Comparison of ENCODE assay signal across 19 mouse cellular contexts in genomic region chr11:17764146-17764545, GRCm38 (mm10).
"Had no signal": no experiment of that assay in that cellular context is flagged by ENCODE, and none has a peak within 500 bp of the region (broad histone marks: within the 10 kb centered on the region; RNA-seq: fewer than 3 reads in every experiment).

No protein-coding gene starts in this region.

- H3K9ac ChIP-seq: limb, embryonic 12.5 days; limb, embryonic 15.5 days; liver, embryonic 14.5 days; liver, postnatal 0 days; lung, embryonic 14.5 days; midbrain, embryonic 12.5 days; midbrain, embryonic 15.5 days; neural tube, embryonic 12.5 days; neural tube, embryonic 15.5 days; stomach, embryonic 15.5 days had no signal

- H3K4me1 ChIP-seq: limb, embryonic 12.5 days; limb, embryonic 15.5 days; midbrain, embryonic 12.5 days; midbrain, embryonic 15.5 days; neural tube, embryonic 12.5 days; neural tube, embryonic 15.5 days; stomach, embryonic 15.5 days had no signal

- DNase-seq: kidney, postnatal 14 days; kidney, postnatal 4 days; left cerebral cortex, postnatal 4 days; liver, postnatal 0 days; lung, embryonic 14.5 days; retina, postnatal 1 day; right cerebral cortex, postnatal 25 days; spleen, adult 18-20 months; thymus, postnatal 36 days had no signal

- H3K36me3 ChIP-seq: limb, embryonic 12.5 days; limb, embryonic 15.5 days; midbrain, embryonic 12.5 days; midbrain, embryonic 15.5 days; neural tube, embryonic 12.5 days; neural tube, embryonic 15.5 days; stomach, embryonic 15.5 days had no signal

- H3K27ac ChIP-seq: limb, embryonic 12.5 days; limb, embryonic 15.5 days; liver, embryonic 14.5 days; macrophage; midbrain, embryonic 12.5 days; midbrain, embryonic 15.5 days; neural tube, embryonic 12.5 days; neural tube, embryonic 15.5 days; stomach, embryonic 15.5 days had no signal

- H3K4me3 ChIP-seq: limb, embryonic 12.5 days; limb, embryonic 15.5 days; midbrain, embryonic 12.5 days; midbrain, embryonic 15.5 days; neural tube, embryonic 12.5 days; neural tube, embryonic 15.5 days; stomach, embryonic 15.5 days had no signal

- H3K27me3 ChIP-seq: limb, embryonic 12.5 days; limb, embryonic 15.5 days; midbrain, embryonic 12.5 days; midbrain, embryonic 15.5 days; neural tube, embryonic 12.5 days; neural tube, embryonic 15.5 days; stomach, embryonic 15.5 days had no signal

- H3K9me3 ChIP-seq: limb, embryonic 12.5 days; limb, embryonic 15.5 days; midbrain, embryonic 12.5 days; midbrain, embryonic 15.5 days; neural tube, embryonic 12.5 days; neural tube, embryonic 15.5 days; stomach, embryonic 15.5 days had no signal

- ATAC-seq: liver, postnatal 0 days; lung, postnatal 0 days; midbrain, embryonic 15.5 days had no signal
